Mouse (Mus musculus) retina, adult 2 months (tissue): ENCODE measurements around the gene Ctrc.

Experiments
- DNase-seq: peaks from one replicate; pipeline ENCODE4 v3.0.0-alpha.2; 2012; ENCODE audit warnings: low read depth, low spot score

Ctrc gene

GRCm38 (mm10) chr4:141845999-141846398, at the start of gene Ctrc:
Gene Ctrc, minus strand, starts transcription at chr4:141846359.
- no peak for DNase-seq

DNA sequence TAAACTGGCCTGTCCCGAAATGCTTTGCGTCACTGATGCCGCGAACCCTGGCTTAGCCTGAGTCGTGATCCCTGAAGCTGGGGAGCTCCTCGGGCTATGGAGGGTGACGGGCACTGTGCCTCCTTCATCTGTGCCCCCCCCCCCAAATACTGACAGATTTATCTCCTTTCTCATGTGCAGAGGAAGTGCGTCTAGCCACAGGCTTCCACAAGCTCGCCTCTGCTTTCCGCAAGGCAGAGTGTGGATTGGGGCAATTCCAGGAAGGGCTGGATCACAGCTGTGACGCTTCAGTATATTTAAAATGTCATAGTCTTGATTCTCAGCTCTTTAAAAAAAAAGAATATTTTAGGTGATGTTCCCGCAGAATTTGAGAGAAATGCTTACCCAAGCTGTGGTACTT, 49.6 kb upstream of the Ctrc start:
- no peak for DNase-seq

DNA sequence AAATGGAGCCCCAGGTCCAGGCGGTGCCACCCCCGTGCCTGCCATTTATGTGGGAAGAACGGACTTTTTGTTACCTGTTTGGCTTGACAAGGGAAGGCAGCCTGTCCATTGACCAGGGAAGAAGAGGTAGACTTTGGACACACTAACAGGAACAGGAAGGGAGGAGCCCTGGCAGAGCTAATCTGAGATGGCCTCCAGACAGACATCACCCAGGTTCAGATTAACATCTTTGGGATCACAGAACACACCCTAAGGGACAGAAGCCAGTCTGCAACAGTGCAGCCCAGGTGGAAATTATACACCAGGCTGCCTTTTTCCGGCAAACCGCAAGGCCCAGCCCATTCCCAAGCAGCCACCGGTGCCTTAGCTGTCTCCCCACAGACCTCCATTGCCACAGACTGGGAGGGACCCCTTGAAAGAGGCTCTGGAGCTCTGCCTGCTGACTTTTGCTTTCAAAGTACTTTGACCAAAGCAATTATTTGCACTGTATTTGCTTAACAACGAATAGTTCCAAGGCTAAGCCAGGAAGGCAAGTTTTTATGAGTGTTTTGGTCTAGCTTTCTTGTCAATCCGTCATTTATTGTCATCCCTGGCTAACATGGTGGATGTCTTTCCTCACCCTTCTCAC, 47.1 kb upstream of the Ctrc start:
- DNase-seq: no peak

DNA sequence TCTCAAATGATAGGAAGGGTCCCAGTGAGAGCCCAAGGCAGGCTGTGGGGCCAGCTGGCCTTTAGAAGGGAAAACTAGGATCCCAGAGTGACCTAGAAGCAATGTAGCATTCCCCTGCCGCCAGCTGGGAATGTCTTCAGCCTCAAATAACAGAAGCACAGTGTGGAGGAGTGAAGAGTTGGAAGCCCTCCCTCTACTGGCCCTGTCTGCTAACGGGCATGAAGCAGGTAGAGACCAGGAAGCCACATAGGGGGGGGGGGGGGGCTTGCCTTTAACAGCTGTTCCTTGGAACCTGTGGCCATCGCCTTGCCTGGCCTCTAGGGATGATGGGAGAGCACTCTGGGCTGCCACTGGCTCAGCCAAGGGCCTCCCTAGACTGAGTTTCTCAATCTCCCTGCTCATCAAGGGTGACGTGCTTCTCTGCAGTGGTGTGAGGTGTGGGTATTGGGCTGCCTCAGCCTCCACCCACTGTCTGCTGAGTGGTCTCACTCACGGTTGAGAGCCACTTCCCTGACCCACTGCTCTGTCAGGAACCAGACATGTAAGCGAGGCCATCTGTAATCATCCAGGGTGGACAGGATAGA, 40.3 kb upstream of the Ctrc start:
- DNase-seq: no peak

DNA sequence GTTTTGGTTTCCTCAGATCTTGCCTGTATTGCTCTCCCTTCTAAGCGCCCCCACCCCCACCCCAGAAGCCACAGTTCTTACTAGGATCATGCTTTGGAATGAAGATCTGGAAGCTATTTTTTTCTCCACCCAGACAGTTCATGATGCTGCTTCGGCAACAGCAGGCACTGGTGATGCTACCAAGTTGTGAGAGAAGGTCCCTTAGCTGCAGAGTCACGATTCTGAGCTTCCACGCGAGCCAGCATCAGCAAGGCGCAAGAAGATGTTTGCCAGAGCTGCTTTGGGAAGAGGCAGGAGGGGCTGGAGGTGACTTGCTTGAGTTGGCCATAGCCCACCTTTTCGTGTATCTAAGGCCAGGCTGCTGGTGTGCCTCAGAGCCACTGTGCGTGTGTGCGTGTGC, 39.3 kb upstream of the Ctrc start:
- no peak for DNase-seq

GRCm38 (mm10) chr4:141882858-141883257, 36.7 kb upstream of the Ctrc start:
- DNase-seq: no peak

DNA sequence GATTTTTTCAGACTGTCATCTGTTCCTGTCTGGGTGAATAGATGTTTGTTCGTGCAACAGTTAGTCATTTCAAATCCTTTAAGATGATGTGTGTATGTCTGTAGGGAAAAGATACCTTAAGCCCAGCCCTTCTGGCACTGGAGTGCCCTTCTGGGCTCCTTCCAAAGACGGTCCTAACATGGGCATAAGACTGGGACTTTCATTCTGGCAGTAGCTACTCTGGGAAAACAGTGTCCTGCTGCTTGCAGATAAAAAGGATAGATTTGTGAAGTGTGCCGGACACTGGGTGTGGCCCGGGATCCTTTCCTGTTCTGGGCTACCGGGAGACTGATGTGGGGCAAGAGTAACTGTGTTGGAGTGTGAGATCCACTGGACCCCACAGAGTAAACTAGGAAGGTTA, 35.8 kb upstream of the Ctrc start:
- no peak for DNase-seq

DNA sequence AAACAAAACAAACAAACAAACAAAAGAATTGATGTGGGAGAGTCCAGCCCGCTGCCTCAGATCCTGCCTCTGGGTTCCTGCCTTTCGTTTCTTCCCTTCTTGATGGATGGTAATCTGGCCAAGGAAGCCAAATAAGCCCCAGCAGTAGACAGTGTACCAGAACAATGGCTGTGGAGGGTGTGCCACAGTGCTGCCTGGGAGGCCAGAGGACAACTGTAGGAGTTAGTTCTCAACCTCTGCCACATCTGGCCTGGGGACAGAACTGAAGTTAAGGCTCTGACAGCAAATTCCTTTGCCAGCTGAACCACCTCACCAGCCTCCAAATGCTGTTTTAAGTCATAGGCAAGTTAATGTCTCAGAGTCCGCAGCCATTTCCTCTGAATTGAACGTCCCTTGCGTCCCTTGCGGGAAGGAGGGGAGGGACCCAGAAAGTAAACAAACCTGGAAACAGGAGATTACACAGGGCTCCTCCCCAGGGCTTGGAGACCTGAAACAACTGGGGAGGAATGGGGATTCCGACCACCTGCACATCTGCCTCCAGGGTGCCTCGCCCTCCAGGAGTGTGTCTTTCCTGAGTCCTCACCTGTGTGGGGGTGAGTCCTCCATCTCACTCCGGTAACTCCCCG, 35.2 kb upstream of the Ctrc start:
- DNase-seq: no peak

DNA sequence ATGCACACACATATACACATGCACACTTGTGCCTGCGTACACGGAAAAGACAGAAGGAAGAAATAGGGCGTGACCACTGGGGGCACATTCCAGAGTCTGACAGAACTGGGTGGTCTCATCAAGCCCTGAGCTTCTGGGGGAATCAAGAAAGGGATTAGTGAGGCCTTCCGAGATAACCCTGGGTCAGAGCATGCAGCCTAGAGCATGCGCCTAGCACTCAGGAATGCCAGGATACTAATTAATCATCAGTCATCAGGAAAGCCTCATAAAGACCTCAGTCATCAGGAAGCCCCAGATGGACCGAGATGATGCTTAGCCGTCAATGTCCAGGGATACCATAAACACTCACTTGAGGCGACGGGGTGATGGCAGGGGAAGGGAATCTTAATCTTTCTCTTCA, 33.7 kb upstream of the Ctrc start:
- DNase-seq: no peak

DNA sequence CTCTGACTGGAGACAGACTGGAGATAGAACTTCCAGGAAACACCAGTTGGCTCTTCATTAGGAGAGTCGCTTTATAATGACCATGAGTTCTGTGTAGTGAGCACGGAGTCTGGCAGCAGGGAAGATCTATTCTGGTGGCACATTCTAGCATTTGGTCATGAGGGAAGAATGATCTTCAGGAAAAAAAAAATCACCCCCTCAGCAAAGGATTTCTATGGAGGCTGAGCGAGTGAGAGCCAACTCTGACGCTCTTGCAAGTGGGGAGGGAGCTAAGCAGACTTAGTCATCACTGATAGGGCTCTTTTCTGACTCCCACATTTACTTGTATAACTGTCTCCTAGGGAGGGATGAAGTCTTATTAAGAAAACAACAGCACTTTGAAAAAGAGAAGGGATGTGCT, 32.9 kb upstream of the Ctrc start:
- DNase-seq: no peak

GRCm38 (mm10) chr4:141878621-141879020, 32.5 kb upstream of the Ctrc start:
- no peak for DNase-seq

DNA sequence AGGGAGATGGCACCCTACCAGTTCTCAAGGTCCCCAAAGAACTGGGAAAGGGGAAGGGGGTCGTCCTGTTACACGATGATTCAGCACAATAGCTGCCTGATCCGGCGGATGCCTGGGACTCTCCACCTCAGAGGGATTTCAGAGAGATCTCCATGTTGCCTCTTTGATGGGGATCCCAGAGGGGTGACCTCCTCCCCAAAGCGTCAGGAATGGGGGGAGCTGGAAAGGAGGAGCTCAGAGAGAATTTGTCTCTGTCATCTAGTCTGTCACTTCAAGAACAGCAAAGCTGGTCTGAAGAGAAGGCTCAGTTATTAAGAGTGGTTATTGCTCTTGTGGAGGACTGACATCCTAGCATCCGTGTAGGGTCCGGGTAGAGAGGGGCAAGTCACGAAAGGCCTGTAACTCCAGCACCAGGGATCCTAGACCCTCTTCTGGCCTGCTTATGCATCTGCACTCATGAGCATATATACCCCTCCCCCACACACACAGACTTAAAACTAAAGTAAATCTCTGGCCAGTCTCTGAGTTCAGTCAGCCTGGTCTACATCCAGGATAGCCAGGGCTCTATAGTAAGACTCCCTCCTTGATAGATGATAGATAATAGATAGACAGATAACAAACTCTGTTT, 29.4 kb upstream of the Ctrc start:
- DNase-seq: no peak

DNA sequence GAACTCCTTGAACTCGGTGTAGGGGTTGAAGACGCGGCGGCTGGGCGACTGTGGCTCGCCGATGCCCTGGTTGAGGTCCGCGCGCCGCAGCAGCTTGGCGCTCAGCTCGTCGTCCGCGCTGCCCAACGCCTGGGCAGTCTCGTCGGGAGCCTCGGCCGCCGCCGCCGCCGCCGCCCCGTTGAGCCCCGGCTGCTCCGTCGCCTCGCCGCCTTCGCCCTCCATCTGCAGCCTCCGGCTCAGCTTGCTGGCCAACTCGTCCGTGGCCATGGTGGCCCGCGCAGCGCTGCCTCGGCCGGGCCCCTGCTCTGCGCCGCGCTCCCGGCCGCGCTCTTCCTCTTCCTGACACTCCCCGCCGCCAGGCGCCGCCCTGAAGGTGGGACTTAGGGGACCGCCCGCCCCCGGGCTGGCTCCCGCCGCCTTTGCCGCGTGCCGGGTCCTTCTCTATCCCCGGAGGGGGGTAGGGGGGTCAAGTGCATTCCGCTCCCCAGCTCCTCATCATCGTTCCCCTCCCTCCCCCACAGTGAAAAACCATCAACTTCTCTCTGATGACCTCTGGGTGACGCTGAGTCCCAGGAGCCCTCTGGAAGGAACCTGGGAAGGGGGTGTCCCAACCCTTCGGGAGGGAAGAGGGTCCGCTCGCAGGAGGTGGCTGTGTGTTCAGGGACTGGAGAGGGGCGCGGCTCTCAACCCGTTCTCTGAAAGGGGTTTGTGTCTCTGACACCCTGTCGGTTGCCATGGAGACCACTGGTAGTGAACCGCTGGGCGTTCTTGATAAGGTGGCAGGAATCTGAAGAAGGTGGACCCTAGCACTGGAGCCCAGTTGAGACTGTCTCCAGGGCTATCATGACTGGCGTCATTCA, 28.7 kb upstream of the Ctrc start, which contains the start of gene Efhd2:
Efhd2 (minus strand) TSS at position 320 of the 860 bp plus-strand sequence.
- no peak for DNase-seq

- no peak for DNase-seq
Measured at GRCm38 (mm10) chr4:141874111-141874600, 28.0 kb upstream of the Ctrc start.

- no peak for DNase-seq
Measured at GRCm38 (mm10) chr4:141872977-141873376, 26.8 kb upstream of the Ctrc start.

- no peak for DNase-seq
Measured at GRCm38 (mm10) chr4:141871909-141872308, 25.8 kb upstream of the Ctrc start.

DNA sequence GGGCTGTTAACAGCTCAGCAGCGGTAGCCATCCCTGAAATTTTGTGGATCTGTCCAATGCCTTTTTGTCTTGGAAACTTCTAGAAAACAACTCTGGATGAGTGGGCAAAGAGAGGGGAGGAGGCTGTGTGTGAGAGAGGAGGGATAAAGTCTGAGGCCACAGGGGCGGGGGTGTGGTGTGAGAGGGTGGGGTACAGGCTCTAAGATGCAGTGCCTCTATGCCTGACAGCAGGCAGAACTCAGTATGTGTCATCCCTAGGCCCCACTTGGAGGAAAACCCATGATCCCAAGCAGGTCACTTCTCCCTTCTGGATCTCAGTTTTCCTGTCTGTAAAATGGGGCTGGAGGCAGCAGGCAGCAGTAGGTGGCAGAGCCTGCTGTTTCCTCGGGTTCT, 25.2 kb upstream of the Ctrc start:
- DNase-seq: no peak

GRCm38 (mm10) chr4:141870666-141871332, 24.6 kb upstream of the Ctrc start:
- DNase-seq: no peak

DNA sequence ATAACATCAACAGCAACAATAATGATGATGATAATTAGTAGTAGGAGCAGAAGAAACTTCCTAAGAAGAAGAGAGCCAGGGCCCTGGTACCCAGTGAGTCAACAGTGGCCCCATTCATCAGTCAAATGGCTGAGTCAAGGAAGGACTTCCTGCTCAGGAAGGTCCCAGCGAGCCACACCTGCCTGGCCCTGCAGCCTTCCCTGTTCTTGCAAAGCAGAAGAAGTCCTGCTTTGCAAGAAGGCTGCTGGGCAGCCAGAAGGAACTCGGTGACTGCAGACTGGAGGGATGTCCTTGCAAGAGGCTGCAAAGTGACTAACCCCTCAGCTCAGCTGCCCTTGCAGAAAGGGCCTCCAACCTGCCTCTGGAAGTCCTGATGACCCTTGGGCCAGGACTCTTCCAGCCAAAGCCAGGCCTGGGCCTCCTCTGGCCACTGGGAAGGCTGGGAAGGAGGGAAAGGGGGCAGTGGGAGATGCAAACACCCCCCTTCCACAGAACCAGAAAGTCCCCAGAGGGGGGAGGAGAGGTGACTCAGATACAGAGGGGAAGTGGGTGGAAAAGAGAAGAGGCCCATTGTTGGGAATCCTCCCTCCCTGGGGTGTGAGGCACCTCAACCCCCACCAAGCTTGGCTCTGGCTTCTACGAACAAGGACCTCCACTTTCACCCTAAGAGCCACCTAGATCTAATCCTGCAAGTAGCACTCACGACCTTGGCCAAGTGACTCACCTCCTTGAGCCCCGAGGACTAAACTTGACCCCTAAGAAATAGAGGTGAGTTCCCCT, 23.5 kb upstream of the Ctrc start:
- no peak for DNase-seq

- DNase-seq: no peak
Measured at GRCm38 (mm10) chr4:141868051-141868450, 21.9 kb upstream of the Ctrc start.
